Mouse (Mus musculus) frontal cortex, postnatal 10 days (tissue): ENCODE measurements around the gene Samd14.
"Not testable (repeated sequence)": the region's sequence is repeated elsewhere in the genome, so short reads cannot be mapped to it uniquely, and the experiment has no call there.

Source experiments
- DNase-seq, 2 experiments: peaks; one replicate each; pipeline ENCODE4 v3.0.0; 2022; ENCODE audit warnings: low spot score in 2 of 2, mixed read lengths in 1 of 2

Gene Samd14

DNA sequence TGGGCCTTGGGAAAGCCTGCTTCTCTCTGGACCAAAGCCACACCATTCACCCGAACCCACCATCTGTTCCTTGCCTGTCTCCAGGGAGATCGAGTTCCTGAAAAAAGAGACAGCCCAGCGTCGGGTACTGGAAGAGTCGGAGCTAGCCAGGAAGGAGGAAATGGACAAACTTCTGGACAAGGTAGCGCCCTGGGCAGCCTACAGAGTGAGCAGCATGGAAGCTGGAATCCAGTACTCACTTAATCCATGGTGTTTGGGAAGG, 4.8 kb upstream of the Samd14 start:
- no peak for DNase-seq

DNA sequence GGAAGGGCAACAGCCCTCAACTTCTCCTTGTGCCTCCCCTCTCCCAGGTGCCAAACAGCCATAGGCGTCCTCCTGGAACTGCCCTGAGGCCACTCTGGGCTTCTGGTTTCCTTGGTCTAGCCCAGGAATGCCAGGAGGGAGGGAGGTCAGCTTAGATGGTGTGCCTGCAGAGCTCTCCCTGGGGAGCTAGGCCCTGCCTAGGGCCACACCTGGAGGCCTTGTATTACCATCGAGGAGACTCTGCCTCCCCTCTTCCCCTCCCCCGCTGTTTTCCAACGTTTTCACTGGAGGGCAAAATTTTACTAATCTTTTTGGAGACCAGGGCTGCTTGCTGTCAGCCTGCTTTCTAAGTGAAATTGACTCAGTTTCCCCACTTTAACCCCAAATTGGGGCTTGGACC, 3.6 kb upstream of the Samd14 start:
- DNase-seq, result peak in 1 of 2 experiments; percentile 22

DNA sequence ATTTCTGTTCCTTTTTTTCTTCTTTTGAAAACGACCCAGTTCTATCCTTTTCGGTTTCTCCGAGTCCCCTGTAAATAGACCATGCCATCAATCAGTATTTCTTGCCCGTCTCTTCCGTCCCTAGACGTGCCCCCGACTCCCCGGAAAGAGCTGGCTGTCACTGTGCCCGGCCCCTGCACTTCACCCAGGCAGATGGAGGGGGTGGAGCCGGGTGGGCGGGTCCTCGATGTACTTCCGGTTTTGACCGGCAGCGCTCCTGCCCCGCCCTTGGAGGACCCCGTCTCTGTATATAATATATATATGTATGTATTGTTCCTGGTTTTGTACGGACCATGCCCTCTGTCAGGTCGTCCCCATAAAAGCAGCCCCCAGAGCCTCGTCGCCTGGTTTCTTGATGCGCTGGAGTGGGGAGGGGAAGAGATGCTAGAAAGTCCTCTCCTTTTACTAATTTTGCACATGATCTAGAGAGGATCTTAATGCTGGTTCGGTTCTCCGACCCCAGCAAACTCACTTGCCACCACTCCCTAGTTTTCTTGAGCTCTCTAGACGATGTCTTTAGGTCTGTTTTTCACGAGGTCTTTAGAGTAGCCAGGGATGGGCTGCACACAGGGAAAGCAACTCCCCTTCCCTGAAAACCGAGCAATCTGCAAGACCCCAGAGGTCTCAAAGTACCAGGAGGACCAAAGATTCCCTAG, 3.0 kb upstream of the Samd14 start:
- DNase-seq, result peak in 1 of 2 experiments; percentile 76

DNA sequence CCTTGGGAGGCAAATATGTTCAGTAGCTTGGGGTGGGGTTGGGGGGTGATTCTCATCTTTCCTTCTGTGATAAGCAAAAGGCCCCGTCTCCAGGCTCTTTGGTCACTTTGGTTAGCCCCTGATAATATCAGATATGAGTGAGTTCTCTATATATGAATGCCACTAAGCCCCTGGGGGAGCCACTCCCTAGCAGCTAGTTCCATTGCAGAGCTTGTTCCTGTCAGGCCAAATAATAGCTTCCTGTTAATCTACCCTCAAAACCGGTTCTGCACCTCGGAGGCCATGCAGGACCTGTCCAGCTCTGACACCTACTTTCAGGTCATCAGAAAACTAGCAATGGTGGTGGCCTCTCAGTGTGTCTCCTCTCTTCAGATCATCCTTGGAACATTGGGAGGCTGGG, 2.3 kb upstream of the Samd14 start:
- DNase-seq, result no peak

DNA sequence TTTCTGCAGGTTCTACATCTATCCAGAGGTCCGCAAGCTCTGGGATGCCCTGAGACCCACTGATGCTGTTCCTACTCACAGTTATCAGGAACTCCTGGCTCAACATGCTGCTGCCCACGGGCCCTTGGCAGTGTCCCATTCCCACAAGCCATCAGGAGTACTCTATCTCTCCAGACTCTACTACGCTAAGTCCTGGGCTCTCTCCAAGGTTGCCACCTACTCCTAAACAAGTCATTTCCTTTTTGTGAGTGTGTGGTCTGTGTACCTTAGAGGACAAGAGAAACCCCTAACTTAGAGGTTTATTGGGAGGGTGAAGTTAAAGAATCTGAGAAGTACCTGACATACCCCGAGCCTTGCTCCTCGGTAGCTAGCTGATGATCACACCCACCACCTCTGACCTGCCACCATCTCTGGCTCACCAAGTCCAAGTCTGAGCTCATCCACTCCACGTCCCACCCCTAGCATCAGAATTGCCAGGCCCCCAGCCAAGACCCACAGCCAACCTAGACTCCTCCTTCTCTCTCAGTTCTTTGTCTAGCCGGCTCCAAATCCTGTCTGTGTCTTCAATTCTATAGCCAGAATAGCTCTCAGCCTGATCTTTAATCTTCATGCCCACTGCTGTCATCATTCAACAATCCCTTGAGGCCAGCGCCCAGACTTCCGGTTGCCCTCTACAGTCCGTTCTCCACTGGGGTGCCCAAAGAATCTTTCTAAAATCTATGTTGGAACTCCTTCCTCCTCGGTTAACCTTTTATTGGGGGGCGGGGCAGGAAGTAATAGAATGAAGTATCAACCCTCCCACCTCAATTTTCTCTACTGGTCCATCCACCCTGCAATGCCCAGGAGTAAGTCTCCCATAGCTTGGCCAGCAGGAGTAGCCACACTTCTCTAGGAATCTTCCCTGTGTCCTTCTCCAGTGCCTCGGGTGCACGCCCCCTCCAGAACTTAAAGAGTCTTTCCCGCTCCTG, 734 bp upstream of the Samd14 start:
- peak in 1 of 2 experiments; percentile 26 for DNase-seq

DNA sequence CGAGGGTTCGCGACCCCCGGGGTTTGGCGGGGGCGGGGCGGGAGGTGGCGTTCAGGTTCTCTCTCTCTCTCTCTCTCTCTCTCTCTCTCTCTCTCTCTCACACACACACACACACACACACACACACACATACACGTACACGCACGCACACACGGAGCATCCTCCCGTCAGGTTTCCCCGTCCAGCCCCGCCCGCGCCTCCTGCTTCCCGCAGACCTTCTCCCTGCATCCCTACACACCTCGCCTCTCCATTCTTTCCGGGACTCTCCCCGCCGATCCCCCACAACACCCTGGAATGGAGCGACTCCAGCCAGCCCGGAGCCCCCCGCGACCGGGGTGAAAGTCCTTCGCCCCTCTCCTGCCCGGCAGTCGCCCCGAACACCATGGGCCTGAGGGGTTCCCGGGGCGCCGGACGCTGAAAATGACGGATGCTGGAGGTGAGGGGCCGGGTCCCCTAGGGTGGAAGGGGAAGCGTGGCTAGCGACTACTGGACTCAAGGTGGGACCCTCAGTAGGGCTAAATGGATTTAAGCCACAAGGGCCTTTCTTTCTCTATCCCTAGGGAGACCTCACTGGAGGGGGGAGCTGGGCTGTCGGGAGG, 561 bp downstream of the Samd14 start:
- DNase-seq, result peak in 1 of 2 experiments; percentile 47

DNA sequence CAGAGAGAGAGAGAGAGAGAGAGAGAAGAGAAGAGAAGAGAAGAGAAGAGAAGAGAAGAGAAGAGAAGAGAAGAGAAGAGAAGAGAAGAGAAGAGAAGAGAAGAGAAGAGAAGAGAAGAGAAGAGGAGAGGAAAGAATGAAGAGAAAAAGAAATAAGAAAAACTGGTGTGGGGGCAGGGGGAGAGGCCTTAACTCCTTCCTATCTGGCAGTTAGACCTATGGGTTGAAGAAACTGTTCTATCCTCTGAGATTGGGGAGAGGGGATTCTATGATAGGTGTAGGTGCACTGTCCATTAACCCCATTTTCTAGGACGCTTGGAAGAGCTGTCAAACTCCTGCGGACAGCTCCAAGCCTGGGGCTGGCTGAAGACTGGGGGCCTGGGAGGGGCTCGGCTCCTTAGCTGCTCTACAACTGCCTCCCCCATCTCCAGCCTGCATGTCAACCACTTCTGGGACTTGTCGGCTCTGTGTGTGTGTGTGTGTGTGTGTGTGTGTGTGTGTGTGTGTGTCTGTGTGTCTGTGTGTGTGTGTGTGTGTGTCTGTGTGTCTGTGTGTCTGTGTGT, 1.2 kb downstream of the Samd14 start:
- DNase-seq, result not testable (repeated sequence)

DNA sequence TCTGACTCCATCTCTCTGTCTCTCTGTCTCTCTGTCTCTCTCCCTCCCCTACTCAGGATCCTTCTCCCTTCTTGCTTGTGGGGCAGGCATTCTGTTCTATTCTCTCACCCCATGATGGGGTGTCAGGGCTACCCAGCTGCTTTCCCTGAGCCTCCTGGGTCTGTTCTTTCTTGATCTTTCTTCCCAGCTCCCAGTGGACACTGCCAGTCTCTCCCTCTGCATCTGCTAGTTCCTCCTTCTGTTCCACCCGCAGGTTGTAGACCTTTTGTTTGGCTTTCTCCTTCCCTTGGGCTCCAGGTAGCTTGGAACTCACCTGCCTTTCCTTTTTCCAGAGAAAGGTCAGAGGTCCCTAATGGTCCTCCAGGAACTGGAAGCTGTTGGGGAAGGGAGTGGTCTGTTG, 1.7 kb downstream of the Samd14 start:
- DNase-seq, result no peak

DNA sequence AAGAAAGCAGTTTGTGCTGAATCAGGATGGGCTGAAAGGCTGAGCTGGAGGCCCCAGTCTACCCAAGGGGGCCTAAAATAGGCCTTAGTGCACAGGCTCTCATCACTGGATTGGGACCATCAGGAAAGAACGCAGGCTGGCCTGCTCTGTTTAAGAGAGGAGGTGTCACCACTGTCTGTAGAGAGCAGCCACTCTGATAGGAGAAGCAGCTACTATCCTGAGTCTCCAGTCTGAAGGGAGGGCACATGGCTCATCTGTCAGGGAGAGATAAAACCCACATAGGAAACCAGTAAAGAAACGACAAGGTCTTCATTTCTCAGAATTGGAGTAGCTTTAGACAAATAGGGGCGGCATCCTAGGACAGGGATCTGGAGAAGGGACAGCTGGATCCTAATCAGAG, 2.4 kb downstream of the Samd14 start:
- DNase-seq, result no peak

DNA sequence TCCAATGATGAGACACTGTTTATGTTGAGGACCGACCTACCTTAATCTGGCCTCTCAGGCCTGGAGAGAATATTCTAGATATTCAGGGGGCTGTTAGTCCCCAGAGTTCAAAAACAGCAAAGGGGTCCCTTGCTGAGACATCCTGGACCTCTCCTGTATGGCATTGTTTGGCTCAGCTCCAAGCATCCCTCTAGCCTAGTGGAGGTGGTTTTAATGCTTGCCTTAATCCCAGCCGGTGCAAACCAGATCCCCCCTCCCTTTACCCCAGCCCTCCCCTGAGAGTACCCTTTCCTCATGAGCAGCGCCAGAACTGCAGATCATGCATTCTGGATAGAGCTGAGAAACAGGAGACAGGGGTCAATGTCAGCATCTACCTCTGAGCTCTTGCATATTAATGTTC, 2.8 kb downstream of the Samd14 start:
- no peak for DNase-seq

DNA sequence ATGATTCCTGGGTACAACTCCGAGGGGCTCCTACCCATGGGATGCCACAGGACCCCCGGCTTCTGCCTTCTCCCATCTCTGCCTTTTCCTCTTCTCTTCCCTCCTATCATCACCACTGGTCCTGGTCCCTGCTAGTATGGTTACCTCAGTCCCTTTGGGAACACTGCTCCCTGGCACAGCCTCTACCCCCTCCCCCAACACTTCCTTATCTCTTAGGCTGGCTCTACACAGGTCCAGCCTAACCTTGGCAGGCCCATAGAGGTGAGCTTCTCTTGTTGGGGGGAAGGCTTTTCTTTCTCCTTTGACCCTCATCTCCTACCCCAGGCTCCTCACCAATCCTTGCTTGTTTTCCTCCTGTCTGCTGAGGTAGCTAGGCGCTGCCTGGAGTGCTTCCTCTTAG, 5.8 kb downstream of the Samd14 start:
- DNase-seq, result no peak

DNA sequence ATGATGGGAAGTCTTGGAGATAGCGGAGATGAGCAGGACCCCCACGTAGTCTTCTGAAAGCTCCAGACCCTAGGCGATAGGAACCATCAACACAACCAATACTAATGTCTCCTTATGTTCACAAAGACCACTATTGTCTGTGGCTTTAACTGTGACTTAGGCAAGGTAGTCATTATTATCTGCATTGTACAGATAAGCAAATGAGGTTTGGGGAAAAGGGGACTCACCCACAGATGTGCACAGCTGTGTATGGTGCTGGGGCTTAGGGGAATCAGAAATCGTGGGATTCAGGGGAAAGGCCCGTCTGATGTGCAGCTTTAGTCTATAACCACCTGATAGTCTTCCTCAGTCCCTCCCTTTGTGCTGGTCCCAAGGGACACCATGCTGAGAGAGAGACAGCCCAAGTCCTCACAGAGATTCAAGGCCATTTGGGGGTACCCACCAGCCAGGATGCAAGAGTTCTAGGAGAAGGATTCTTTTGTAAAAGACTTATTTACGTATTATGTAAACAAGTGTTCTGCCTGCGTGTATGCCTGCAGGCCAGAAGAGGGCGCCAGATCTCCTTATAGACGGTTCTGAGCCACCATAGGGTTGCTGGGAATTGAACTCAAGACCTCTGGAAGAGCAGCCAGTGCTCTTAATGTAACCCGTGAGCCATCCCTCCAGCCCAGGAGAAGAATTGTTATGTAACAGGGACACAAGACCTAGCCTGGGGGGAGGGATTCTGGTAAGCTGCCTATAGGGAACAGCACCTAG, 12.7 kb downstream of the Samd14 start:
- no peak for DNase-seq

DNA sequence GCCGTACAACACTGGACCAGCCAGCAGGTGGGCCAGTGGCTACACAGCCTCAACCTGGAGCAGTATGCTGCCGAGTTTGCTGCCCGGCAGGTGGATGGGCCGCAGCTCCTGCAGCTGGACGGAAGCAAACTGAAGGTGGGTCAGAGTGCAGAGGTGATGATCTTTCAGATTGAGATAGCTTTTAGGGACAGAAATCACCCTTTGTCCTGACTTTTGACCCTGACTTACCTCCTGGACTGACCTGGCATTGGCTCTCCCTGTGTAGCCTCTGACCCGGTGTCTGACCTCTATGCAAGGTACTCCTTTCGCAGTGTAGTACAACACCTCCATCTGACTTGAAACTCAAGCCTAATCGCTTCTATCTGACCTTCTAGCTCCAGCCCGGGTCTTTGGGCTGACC, 13.8 kb downstream of the Samd14 start:
- DNase-seq, result no peak

DNA sequence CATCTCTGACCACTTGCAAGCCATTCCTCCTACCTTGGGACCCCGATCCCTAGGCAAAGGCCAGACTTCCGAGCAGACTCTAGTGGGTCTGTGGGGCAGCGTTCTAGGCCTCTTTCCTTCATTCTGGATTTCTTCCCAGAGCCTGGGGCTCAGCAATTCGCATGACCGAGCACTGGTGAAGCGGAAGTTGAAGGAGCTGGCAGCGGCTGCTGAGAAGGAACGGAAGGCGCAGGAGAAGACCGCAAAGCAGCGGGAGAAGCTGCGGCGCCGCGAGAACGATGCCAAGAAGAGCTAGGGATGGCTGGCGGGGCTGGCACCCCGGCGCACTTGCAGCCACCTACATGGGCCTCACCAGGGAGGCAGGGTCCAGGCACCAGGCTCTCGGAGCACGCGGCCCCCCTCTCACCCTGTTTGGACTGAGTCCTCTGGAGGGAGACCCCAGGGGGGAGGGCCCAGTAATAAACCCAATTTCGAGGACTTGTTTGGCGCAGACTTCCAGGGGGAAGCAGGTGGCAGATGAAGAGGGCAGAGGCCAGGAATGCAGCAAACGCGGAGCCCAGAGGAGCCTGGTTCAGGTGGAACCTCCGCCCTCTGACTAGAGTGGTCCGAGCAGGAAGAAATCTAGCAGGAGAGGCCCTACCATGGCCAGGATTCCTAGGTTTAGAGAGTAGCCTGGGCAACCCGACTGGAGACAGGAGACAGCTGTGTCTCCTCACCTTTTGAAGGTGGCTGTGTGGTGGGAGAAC, 14.9 kb downstream of the Samd14 start:
- DNase-seq, result peak in 1 of 2 experiments; percentile 55

DNA sequence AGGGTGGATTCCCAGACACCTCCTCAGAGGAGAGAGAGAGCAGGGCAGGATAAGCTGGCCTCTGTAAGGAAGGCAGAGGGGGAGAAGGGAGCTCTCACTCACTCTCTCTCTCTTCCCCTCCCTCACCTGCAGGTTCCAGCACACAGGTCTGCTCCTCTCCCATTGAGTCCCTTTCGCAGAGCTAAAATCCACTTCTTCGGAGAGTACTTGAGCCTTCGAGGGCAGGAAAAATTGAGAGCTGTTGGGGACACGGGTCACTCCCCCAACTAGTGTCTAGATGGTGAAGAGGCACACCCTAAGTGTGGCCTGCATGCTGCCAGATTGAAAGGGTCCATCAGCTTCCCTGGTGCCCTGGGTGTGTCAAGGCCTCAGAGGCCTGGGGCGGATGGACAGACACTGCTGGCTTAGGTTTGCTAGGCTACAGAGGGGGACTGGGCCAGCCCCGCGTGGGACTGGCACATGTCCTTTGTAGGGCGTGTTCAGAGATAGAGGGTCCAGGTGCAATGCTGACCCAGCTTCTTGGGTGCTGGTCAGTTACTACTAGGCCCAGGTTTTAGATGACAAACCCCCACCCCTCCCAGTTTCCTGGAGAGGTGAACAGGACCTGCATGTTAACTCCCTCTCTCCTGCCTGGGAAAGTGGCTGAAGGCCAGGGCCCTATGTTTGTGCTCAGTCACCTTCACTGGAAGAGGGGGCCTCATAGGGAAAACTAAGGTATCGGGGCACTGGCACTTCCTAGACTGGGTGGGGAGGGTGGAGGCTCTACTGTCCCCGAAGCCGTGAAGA, 15.7 kb downstream of the Samd14 start:
- no peak for DNase-seq

DNA sequence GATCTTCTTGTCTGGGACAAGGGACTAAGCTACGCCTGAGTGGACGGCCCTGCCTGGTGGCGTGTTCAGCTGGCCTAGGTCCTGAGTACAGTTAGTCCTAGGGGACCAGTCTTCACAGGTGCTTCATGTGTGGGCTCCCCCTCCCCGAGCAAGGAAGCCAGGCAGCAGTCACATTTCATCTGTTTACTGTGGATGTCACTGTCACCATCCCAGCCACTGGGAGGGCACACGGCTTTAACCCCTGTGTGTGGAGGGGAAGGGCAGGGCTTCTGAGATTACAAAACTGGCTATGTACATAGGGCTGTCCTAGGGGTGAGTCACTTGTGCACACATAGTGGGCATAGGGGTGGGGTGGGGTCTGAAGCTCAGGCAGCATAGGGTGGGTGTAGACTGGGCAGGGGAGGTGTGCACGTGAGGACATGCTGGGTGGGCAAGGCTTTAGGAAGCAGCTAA, 16.4 kb downstream of the Samd14 start:
- DNase-seq, result no peak

DNA sequence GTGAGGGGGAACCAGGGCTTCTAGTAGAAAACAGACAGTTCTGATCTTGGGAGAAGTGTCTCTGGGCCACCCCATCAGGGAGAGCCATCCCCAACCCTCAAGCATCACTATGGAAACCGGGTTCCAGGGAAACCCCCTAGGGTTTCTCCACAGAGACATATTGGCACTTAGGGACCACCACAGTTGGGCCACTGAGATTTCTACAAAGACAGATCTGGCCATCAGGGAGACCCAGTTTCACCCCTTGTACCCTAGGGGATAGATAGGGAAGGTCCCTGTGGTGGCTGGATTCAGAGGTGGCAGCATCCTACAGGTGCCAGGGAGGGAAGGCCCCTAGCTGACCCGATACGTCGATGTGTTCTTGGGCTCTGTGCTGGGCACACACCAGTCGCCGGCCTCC, 17.2 kb downstream of the Samd14 start:
- DNase-seq, result no peak

DNA sequence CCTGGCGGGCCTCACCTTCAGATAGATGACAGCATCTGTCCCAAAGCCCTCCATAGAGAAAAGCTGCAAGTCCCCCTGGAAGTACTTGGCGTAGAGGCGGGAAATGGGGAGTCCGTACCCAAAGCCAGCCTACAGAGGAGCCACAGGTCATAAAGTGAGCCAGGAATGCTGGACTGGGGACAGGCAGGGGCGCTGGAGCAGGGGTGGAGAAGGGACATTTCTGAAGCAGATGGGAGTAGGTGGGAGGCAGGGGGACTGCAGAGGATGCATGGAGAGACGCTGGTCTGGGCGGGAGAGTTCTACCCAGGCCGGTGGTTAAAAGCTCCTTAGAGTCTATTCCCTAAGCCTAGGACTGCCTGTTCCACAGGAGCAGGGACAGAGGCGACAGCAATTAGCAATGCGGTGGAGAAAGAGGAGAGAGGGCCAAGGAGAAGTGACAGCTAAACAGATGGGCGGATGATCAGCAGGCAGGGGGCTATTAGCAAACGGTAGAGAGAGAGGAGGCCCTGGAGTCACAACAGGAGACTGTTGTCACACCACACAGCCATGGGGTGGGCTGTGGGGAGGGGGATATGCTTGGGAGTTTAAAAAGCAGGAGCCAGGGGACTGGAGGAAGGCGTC, 18.3 kb downstream of the Samd14 start:
- no peak for DNase-seq

DNA sequence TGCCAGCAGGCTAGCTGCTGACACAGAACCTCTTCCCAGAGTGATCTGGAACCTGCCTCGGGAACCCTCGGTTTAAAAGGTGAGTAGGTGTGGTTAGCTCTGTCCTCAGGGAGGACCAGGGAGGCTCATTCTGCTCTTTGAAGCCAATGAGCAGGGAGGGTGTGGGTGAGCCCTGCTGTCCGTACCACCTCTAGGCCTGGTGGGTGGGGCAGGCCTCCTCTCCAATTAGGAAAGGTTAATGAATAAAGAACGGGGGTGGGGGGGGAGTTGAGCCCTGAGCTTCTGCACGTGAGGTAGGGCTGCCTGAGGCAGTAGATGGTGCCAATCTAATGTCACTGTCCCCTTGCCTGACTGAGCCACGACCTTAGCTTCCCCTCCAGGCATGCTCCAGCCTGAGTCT, 23.3 kb downstream of the Samd14 start:
- no peak for DNase-seq

DNA sequence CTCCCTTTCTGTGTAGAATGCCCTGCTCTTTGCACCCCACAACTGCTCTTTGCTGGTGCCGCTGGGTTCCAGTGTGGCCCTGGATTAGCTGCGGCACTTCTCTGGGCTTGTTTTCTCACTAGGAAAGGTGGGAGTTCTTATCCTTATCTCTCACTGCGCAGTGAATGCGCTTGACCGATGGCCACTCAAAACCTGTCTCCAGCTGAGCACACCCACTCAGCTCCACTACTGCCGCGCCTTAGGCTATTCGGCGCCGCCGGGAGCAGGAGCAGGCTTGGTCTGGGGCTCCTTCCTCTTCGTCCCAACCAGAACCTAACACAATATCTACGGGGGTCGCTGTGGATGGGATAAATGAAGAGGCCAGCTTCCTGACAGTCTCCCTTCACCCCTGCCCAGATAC, 23.9 kb downstream of the Samd14 start:
- DNase-seq, result no peak
